Mouse (Mus musculus) kidney, postnatal 14 days (tissue): Measurements from ENCODE around the gene Apol7b.
A peak's percentile ranks its signal among the peaks of the same experiment; 100 is the strongest.
"Not testable (repeated sequence)": the region's sequence is repeated elsewhere in the genome, so short reads cannot be mapped to it uniquely, and the experiment has no call there.

ENCODE experiments used
- DNase-seq: peaks from one replicate; pipeline ENCODE4 v3.0.0; 2022; ENCODE audit warnings: mixed read lengths

The Apol7b gene

GRCm38 (mm10) chr15:77447392-77447791, at the start of gene Apol7b:
Gene Apol7b, minus strand, starts transcription at chr15:77447492.
- not testable (repeated sequence) for DNase-seq

GRCm38 (mm10) chr15:77494694-77495093, 47.4 kb upstream of the Apol7b start:
- not testable (repeated sequence) for DNase-seq

GRCm38 (mm10) chr15:77493181-77493580, 45.9 kb upstream of the Apol7b start:
- not testable (repeated sequence) for DNase-seq

GRCm38 (mm10) chr15:77482140-77482794, 35.0 kb upstream of the Apol7b start:
- peak; percentile 36 for DNase-seq

GRCm38 (mm10) chr15:77476693-77477092, 29.4 kb upstream of the Apol7b start, which contains the start of gene Apol10a:
Gene Apol10a, plus strand, starts transcription at chr15:77477047.
- DNase-seq: not testable (repeated sequence)

GRCm38 (mm10) chr15:77474699-77475390, 27.6 kb upstream of the Apol7b start:
- not testable (repeated sequence) for DNase-seq

- DNase-seq: peak; percentile 7
Measured at GRCm38 (mm10) chr15:77449927-77450326, 2.6 kb upstream of the Apol7b start.

- not testable (repeated sequence) for DNase-seq
Measured at GRCm38 (mm10) chr15:77445668-77446067, 1.6 kb downstream of the Apol7b start.

GRCm38 (mm10) chr15:77444746-77445145, 2.5 kb downstream of the Apol7b start:
- not testable (repeated sequence) for DNase-seq

- not testable (repeated sequence) for DNase-seq
Measured at GRCm38 (mm10) chr15:77428690-77429448, 18.4 kb downstream of the Apol7b start.

GRCm38 (mm10) chr15:77422925-77423324, 24.4 kb downstream of the Apol7b start:
- DNase-seq: peak; percentile 14

GRCm38 (mm10) chr15:77419657-77420056, 27.6 kb downstream of the Apol7b start:
- DNase-seq: not testable (repeated sequence)

- not testable (repeated sequence) for DNase-seq
Measured at GRCm38 (mm10) chr15:77416655-77417333, 30.5 kb downstream of the Apol7b start.

GRCm38 (mm10) chr15:77415653-77416052, 31.6 kb downstream of the Apol7b start:
- not testable (repeated sequence) for DNase-seq

- not testable (repeated sequence) for DNase-seq
Measured at GRCm38 (mm10) chr15:77412695-77413094, 34.6 kb downstream of the Apol7b start.

GRCm38 (mm10) chr15:77411035-77411434, 36.3 kb downstream of the Apol7b start, which contains the start of gene Apol9a:
Gene Apol9a, minus strand, starts transcription at chr15:77411135.
- DNase-seq: not testable (repeated sequence)

GRCm38 (mm10) chr15:77406370-77406769, 40.9 kb downstream of the Apol7b start:
- not testable (repeated sequence) for DNase-seq

- DNase-seq: not testable (repeated sequence)
Measured at GRCm38 (mm10) chr15:77399027-77399426, 48.3 kb downstream of the Apol7b start, which contains the start of gene Apol7a. Gene Apol7a, minus strand, starts transcription at chr15:77399110.

GRCm38 (mm10) chr15:77397450-77398132, 49.7 kb downstream of the Apol7b start:
- DNase-seq: not testable (repeated sequence)

GRCm38 (mm10) chr15:77393832-77394231, 53.5 kb downstream of the Apol7b start:
- not testable (repeated sequence) for DNase-seq

GRCm38 (mm10) chr15:77387462-77387861, 59.8 kb downstream of the Apol7b start:
- no peak for DNase-seq
